Mouse (Mus musculus): ENCODE data around the gene B4galt2.

Gene B4galt2

DNA sequence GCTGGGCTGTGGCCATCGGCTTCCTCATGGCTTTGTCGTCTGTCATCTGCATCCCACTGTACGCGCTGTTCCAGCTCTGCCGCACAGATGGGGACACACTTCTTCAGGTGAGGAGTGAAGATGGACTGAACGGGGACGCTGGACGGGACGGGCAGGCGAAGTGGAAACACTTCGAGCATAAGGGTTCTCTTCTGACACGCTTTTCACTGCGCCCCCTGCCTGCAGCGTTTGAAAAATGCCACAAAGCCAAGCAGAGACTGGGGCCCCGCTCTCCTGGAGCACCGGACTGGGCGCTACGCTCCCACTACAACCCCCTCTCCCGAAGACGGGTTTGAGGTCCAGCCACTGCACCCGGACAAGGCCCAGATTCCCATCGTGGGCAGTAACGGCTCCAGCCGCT is 15.5 kb downstream of the B4galt2 start:
- peak in 1 of 2 experiments; percentile 58 for DNase-seq

DNA sequence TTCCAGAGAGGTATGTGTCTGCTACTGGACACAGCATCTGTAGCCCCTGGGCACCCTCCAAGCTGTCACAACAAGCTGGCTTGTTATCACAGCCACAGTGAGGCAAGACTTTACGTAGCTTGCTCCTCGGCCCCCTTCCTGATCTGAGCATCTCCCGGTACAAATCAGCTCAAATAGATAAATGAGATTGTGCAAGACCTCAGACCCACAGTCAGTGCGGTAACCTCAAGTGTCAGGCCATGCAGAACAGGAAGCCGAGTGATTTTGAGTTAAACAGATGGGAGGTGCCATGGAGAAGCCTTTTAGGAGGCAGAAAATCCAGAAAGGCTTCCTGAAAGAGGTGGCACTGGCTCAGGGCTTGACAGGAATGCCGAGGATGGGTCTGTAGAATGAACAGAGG is 16.3 kb downstream of the B4galt2 start:
- DNase-seq: no peak

DNA sequence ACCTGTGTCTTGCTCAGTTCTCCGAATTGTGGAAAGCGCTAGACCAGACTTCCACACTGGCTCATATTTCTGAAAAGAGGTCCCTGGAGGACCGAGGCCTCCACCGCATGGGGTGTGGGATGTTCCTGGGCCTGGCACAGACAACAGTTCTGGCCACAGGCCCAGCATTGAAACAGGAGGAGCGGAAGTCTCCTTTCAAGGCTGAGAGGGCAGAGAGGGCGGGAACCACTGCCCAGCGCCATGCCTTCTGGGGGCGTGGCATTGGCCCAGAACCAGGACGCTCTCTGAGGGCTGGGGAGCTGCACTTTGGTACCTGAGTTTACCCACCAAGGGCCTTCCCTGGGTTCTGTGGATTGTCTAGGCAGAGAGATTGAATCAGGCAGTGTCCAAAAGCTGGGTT is 17.2 kb downstream of the B4galt2 start:
- DNase-seq: peak; percentile 33 to 61

DNA sequence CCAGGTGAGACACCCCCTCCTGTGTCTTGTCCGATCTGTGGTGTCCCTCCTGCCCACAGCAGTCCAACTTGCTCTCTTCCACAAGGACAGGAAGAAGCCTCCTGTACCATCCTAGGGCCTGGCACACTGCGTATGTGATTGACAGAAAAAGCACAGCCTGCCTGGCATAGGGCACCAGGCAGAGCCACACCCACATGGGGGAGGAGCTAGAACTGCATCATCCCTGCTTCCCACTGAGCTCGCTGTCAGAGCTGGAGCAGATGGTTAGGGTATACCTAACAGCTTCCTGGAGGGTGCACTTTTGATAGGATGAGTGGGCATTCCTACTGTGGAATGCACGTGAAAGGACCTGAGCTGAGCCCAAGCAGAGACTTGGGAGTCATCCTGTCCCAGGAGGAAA is 20.5 kb downstream of the B4galt2 start:
- no peak for DNase-seq

DNA sequence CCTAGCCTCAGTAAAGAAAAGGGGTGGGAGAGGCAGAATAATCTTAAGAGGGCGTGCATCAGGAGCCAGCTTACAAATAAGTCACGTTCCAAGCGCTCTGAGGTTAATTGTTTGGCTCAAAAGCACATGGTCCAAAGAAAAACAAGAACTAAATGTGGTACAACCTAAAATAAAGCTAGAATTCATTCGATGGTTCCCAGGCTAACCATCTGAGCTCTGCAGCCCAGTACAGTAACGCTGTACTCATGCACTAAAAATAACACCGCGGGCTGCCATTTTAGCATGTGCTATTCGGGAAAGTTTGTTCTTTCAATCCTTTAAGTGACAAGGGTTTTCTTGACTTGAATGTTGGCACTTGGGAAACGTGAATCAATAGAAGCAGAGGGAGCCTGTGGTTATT is 22.7 kb downstream of the B4galt2 start:
- DNase-seq: no peak

DNA sequence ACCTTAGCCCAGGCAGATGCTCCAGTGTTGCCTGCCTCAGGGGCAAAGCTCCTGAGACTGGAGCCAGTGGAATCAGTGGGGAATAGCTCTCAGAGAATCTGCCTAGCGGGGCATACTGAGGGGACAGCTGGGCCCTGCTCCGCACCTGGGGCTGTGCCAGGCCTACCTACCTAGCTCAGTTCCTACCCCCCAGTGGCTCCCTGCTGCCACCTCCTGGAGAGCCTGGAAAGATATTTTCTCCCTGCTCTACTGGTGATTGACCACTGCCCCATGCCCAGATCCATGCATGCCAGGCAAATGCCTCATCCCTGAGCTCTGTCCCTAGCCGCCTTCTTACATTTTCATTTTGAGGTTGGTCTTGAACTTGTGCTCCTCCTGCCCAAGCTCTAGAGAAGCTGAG is 24.5 kb downstream of the B4galt2 start:
- DNase-seq: peak; percentile 32 to 47

DNA sequence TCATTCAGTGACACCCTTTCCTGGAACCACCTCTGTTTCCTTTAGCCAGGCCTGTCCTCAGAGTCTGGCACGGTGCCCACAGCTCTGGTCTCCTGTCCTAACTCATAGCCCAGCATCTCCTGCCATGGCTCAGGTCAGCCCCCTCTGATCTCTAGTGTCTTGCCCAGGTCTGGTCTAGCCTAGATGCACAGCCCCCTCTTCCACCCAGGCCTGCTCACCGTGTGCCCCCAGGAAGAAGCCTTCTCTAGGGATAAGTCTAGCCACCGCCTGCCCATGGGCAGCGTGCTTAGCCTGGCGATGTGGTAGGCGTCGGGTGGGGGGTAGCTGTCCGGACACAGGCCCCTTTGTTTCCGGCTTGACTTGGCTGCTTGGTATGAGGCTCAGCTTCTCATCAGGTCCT is 28.1 kb downstream of the B4galt2 start:
- no peak for DNase-seq

DNA sequence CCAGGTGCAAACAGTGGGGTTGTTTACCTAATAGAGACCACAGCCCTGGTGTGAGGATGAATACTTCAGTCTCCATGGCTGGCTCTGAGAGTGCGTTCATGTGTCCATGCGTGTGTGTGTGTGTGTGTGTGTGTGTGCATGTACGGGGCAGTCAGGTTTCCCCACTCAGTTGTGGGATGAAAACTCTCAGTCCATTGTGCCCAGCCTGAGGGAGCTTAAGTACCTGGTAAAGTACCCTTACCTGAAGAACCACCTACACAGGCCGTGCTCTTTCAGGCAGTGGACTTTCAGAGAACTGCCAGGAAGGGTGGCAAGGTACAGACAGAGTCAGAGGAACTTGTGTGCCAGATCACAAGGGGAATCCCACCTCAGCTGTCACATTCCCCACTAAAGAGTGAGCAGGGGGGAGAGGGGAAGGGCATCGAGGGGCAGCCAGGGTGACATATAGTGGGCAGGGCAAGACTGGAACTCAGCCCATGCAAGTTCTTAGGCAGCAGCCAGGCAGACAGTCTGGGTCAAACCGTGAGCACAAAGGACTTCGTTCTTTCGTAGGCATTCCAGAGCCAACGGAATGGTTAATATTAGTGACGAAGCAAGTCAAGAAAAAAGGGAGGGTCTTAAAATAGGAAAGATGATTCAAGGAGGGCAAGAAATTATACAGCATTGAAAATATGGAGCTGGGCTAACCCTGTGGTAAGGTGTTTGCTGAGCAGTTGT is 31.0 kb downstream of the B4galt2 start:
- no peak for DNase-seq

DNA sequence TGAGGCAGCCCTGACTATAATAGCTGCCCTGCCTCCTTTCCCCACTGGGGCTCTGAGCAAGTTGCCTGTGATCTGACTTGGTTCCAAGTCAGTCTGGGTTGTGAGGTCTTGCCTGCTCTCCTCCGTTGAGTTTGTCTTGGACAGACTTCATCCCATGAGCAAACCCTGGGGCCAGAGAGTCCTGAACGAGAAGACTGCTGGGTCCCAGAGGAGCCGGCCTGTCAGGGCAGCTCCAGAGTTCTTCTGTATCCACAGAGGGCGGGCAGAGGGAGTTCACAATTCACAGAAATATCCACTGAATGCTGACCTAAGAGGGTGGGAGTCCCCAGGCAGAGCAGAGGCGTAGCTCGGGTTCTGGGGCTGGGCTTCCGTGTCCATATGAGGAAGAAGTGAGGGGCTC is 32.4 kb downstream of the B4galt2 start:
- no peak for DNase-seq

DNA sequence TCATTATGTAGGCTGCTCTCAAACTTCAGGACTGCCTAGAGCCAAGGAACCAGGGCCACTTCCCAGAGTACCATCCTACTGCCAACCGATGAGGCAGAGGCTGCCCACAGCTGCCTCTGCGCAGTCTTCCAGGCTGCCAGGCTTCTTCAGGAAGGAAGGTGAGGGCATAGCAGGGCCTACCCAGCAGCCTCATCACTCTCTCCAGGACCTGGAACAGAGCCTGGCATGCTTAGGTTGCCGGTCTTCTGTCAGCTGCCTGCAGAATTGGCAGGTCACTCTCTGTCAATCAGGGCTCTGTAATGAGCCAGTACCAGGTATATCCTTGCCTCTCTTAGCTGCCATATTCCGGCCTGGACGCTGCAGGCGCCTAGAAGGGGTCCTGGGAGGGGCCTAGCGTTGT is 33.1 kb downstream of the B4galt2 start:
- DNase-seq: no peak

DNA sequence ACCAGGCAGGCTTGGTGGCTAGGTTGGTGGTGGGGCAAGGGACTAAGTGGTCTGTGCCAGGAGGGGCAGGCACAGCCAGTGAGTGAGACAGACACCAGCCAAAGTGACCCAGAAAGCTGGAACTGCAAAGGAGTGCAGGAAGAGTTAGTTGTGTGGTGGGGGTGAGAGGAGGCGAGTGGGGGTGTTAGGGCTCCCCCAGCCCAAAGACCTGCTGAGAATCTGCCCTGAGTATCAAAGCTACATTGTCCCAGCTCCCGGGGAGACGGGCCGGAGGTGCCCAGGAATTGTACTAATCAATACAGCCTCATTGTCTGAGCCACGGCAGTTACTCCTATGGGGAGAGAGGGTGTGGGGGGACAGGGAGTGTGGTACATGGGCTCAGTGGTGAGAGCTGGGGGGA is 33.8 kb downstream of the B4galt2 start:
- DNase-seq: no peak

DNA sequence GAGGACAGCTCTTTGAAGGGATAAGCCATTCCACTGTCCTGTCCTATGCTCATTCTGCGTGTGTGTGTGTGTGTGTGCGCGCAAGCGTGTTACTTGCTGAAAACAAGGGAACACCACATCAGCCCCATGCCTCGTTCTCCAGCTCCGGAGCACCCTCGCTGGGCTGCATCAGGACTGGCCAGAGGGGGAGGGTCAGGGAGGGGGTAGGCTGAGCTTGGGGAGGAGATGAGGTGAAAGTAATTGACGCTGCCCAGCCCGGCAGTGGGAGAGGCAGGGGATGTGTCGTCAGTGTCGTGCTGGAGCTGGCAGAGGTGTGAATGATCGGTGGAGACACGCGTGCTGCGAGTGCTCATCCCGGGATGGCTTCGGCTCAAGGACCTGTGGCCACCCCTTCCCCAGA is 34.2 kb downstream of the B4galt2 start:
- no peak for DNase-seq

DNA sequence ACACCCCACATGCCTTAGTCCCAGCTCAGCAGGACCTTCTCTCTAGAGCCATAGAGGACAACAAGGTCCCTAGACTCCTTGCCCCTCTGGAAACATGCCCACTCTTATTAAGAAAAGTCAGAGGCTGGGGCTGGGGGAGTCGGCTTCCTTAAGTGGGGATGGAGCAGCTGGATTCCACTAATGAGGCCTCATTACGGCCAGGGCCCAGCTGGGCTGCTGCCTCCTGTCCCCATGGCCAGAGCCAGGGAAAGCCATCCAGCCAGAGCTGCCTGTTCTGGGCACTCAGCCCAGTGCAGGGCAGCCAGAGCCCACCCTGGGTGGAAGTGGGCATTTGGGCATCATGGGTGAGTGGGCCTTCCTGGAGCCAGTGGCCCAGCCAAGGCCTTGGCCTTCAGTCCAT is 36.3 kb downstream of the B4galt2 start:
- no peak for DNase-seq

DNA sequence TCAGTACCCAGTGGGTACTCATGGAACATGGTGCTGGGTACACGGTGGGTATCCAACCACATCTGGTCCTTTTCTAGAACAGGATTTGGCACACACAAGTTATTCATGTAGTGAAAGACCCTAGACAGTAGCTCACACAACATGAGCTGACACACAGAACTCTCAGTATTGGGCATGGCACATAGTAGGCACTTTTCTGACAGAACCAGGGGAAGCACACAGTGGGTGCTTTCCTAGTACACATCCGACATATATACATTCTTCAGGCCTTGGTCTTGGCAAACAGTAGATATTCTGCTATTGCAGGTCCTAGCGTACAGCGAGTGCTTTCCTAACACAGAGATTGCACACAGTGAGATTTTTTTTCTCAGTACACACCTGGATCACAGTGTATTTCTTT is 37.0 kb downstream of the B4galt2 start:
- no peak for DNase-seq

DNA sequence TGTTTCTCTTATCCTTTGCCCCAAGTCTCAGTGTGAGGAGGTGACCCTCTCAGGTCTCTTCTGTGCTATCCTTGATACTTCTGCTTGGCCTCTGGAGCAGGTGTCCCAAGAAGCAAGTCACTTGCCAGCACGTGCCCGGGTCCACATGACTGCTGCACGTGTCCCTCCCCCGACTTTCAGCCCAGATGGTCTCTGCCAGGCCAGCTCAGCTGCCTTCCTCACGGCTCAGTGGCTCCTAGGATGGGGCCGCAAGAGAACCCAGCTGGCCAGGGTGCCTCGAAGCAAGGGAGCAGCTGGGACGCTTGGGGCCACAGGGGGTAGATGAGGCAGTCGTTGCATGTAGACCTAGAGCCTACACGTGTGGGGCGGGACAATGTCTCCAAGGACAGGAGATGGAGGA is 38.0 kb downstream of the B4galt2 start:
- DNase-seq: no peak

DNA sequence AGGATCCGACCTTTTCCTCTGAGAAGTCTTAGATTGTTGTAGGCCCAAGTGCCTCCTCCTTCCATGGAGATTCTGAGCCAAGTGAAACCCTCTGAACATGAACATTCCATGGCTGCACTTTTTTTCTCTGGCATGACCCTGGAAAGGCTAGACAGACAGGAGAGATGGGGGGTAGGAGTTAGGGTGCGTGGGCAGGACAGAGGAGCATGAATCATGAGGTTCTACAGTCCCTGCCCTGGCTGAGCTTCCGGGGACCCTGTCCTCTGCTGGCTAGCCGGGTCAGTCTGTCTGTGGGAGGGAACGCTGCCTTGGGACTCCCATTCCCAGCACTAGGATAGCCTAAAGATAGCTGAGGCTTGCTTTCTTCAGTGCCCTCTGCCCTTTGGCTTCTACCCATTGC is 38.8 kb downstream of the B4galt2 start:
- no peak for DNase-seq

DNA sequence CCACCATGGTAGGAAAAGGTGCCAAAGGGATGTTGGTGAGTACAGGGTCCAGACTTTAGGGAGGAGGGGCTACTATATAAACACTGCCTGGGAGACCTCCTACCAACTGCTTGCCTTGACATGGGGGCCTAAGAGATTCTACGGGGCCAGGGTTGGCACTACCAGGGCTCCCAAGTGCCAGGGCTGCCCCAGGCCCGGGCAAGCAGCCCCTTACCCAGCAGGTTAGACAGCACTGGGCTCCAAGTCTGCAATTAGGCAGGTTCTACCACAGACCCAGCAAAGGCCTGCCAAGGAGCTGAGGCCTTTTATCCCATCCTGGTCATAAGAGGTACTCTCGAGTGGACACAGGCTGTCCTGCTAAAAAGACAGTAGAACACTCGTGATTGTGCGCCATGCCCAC is 40.2 kb downstream of the B4galt2 start:
- no peak for DNase-seq

DNA sequence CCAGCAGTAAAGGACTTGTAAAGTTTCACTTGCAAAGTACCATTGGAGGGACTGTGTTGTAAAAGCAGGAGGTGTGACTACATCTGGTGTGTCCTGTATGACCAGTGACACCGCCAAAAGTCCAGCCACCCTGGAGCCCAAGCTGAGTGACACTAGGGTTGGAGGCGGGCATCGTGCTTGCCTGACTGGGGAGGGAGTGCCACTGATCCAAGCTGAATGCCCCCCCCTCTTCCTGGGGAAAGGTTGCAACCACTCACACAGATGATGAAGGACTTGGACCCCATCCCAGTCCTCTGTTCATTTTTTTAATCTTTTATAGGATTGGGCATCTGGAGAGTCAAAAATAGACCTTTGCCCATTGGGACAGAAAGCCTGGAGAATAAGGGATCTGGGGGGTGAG is 41.7 kb downstream of the B4galt2 start:
- no peak for DNase-seq

DNA sequence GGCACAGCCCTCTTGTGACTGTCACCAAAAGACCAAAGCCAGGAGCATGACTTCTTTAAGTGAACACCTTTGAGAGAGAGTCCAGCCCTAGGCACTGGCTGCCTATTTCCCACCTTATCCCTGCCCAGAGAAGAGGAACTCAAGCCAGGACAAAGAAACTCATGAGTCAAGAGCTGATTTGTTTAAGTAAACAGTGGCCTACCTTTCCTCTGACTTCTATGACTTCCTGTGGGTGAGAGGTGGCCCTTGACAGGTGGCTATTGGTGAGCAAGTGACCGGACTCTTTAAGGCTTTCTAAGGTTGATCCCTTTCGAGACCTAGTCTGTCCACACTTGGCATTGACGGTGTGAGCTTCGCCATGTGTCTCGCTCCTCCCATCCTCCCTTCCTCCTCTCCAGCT is 42.5 kb downstream of the B4galt2 start:
- DNase-seq: no peak

DNA sequence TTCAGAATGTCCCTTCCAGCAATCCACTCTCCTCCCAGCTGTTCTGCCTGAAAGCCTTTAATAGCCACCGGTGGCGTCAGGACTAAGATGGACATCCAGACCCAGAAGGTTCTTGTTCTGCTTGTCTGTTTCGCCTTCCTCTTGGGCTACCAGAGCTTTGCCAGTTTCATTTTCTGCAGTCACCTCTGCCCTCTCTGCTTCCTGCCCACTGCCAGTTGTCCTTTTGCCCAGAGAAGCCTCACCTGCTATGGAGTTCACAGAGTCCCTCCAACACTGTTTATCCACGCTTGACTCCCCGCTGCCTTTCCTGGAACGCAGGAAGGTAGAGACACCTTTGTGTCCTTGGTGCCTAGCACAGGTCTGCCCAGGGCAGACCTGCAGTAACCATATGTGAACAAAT is 43.9 kb downstream of the B4galt2 start:
- DNase-seq: no peak

DNA sequence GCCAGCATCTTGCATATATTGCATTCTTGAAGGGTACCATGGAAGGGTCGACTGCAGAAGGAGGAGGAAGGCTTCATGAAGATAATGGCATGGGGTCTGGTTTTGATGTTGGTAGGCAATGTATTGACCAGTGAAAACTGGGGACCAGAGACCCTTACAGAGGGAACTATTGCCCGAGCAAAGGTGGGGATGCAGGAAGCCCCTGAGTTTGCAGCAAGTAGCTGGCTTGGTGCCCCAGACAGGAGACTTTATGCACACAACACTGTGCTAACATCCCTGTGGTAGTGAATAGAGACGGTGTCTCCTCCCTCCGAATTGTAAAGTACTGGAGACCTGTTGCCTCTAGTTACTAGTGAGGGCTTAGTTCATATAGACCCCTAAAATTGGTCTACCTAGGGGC is 46.0 kb downstream of the B4galt2 start:
- no peak for DNase-seq

DNA sequence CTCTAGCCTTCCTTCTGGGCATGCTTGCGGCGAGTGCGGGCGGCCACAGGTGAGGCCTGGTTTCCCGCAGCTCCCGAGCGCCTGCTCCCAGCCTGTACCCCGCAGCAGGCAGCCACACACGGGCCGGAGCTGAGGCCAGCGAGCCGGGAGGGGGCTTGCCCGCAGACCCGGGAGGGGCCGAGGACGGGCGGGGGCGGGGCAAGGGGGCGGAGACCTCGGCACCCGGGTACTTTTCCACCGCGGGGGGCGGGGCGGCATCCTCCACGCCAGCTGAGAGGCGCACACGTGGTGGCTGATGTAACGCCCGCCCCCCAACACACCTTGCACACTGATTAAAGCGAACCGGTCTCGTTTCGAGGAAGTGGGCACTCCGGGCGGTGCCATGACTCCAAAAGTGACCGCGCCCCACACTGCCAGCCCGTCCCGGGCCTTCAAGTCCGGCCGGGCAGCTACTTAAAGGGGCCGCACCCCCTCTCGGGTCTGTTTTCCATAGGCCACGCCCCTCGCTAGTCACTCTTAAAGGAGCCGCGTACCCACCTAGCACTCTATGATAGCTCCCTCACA is 47.0 kb downstream of the B4galt2 start:
- DNase-seq: peak; percentile 76 to 88

DNA sequence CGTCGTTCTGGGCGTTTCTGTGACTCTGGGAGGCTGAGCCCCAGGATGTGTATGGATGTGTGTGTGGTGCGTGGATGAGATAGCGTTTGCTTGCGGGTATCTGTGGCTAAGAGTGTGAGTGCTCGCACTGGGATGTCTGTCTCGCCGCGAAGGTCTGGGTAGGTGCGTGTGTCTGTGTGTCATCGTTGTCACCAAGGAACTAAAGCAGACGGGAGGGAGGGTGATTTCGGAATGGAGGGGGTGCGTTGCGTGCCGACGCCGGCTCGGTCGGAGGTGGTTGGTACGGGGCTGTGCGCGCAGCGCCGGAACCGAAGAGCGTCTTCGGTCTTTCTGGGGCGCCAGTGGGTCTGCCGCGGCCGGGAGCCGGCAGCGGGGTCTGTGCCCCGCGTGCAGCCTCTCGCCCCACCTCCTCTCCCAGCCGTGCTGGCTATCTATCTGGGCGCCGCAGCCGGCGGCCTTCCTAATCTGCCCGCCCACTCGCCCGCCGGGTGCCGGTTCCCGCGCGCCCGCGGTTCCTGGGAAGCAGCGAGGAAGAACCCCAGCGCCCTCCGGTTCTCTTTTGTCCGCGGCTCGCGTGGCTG is 47.7 kb downstream of the B4galt2 start:
- DNase-seq: no peak

DNA sequence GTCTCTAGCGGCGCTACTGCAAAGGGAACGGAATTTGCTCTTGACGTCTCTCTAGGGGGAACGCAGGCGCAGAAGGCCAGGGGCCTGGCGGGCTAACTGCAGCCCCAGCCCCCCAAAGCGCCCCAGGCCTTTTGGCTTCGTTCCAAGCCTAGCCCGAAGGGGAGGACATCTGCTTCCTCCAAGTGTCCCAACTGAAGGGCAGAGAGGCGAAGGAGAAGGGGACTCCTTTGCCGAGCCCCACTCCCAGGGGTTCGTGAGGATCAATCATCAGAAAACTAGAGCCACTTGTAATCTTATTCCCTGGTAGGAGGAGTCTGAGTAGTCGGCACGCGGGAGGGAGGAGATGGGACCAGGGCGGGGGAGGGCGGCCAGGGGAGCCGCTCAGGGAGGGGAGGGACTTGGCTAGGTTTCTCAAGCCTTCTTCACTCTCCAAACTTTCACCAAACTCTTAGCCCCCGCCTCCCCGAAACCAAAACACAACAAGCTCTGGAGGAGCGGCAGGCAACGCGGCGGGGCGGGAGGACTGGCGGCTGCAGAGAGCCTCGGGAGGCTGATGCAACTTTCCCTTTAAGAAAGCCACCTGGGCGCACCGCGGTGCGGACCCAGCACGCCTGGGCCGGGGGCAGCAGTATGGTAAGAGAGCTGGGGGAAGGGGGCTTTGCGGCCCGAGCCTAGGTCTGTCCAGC is 48.3 kb downstream of the B4galt2 start:
- DNase-seq: peak in 1 of 2 experiments; percentile 27
